Mouse (Mus musculus) limb, embryonic 12.5 days (tissue): ENCODE data around the gene Rtn4. TPM values are rescaled to one million over a fixed set of nuclear protein-coding genes. Genes with fewer than 3 reads are reported as not detected.
"Not testable (repeated sequence)": the region's sequence is repeated elsewhere in the genome, so short reads cannot be mapped to it uniquely, and the experiment has no call there.

Source experiments
- ATAC-seq: fragments of 200-750 bp; cut with Nextera tagmentation; 2 replicates; pipeline ENCODE4 v1.8.0; 2017; ENCODE audit warnings: low read depth, moderate TSS enrichment; ENCODE audit not compliant: insufficient number of reproducible peaks, insufficient read depth, low FRiP score, low TSS enrichment
- H3K27ac ChIP-seq: fragments of 300-500 bp; sonication (generic); 2 replicates; pipeline ENCODE4 v1.5.1; 2016; ENCODE audit warnings: mild to moderate bottlenecking, moderate library complexity
- H3K27me3 ChIP-seq: fragments of 300-500 bp; sonication (generic); 2 replicates; pipeline ENCODE4 v1.6.1; 2016; ENCODE audit warnings: mild to moderate bottlenecking, moderate library complexity
- H3K36me3 ChIP-seq: fragments of 300-500 bp; sonication (generic); 2 replicates; pipeline ENCODE4 v1.6.1; 2016; ENCODE audit warnings: mild to moderate bottlenecking, moderate library complexity
- H3K4me1 ChIP-seq: fragments of 300-500 bp; sonication (generic); replicated peaks from 2 replicates; pipeline ENCODE4 v1.6.1; 2016
- H3K4me2 ChIP-seq: fragments of 300-500 bp; sonication (generic); 2 replicates; pipeline ENCODE4 v1.6.1; 2016; ENCODE audit warnings: mild to moderate bottlenecking, moderate library complexity
- H3K4me3 ChIP-seq: fragments of 300-500 bp; sonication (generic); replicated peaks from 2 replicates; pipeline ENCODE4 v1.5.1; 2016; ENCODE audit warnings: mild to moderate bottlenecking
- H3K9ac ChIP-seq: fragments of 300-500 bp; sonication (generic); replicated peaks from 2 replicates; pipeline ENCODE4 v1.6.1; 2016; ENCODE audit warnings: mild to moderate bottlenecking, moderate library complexity
- H3K9me3 ChIP-seq: fragments of 300-500 bp; sonication (generic); 2 replicates; pipeline ENCODE4 v1.6.1; 2016; ENCODE audit warnings: mild to moderate bottlenecking, moderate library complexity
- WGBS: fragments of 180-500 bp; shearing (Covaris S2); methylation state at CpG from one replicate; pipeline ENCODE4 v1.1.7; 2016; 5-methylcytosine and 5-hydroxymethylcytosine counted together
- polyA plus RNA-seq: library from polyadenylated mRNA; unstranded; fragments of >200 nt; fragmentation: Nextera tagmentation; extraction: Ambion mirVana; gene quantifications from 2 replicates; pipeline ENCODE4 v1.2.1, GENCODE M21; 2016

The Rtn4 gene
- polyA plus RNA-seq, 1 experiment from 2014 or later: 65.6 TPM

- no peak for ATAC-seq
- H3K27me3 ChIP-seq: no peaks in the 10 kb centered on the region
- H3K4me1 ChIP-seq: no peaks in the 10 kb centered on the region
- H3K27ac ChIP-seq: no peak overlapping the region
- 87% methylated on average over 9 of the region's 9 CpGs for WGBS
- no peak overlapping the region for H3K4me2 ChIP-seq
- peaks cover 61% of the 10 kb centered on the region for H3K36me3 ChIP-seq
- no peaks in the 10 kb centered on the region for H3K9me3 ChIP-seq
- H3K9ac ChIP-seq: no peak overlapping the region
- H3K4me3 ChIP-seq: no peak overlapping the region
These were observed 53.5 kb downstream of the Rtn4 start for GRCm38 (mm10) chr11:29746203-29746602.

DNA sequence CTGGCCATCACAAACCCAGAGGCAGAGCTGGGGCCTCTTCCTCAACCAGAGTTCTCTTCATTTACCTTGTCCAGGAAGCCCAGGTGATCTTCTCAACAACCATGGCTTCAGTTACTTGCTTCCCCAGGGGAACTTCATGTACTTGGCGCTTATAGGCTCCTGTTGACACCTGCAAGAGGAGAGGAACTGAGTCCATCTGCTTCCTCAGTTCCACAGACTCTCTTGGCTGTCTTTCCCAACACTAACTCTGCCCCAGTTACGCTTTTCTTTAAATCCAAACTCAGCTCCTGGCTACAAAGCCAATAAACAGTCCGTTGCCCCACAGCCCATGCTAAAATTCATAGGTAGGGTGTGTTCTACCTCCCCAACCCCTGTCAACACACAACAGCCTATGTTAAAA, 54.6 kb downstream of the Rtn4 start:
- peaks cover 52% of the 10 kb centered on the region for H3K36me3 ChIP-seq
- WGBS: 88% methylated on average over 3 of the region's 3 CpGs
- no peaks in the 10 kb centered on the region for H3K9me3 ChIP-seq
- H3K27me3 ChIP-seq: no peaks in the 10 kb centered on the region
- no peak for ATAC-seq
- H3K27ac ChIP-seq: no peak overlapping the region
- no peaks in the 10 kb centered on the region for H3K4me1 ChIP-seq
- no peak overlapping the region for H3K4me3 ChIP-seq
- H3K4me2 ChIP-seq: no peak overlapping the region
- no peak overlapping the region for H3K9ac ChIP-seq

DNA sequence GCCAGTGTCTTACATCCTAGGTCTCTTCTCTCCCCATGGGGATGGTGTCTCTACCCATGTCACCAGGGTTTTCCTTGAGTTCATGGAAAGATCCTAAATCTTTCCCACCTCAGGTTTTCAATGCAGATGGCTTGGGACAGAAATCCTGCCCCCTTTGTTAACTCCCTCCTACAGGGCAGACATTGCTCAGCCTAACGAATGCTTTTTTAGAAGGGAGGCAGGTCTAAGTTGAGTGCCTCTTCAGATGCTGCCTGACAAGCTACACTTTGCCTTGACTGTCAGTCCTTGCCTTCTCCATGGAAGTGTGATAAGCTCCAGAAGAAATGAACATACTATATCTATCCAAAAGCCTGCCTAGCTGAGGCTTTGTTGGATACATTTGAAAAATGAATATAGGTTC, 55.1 kb downstream of the Rtn4 start:
- H3K4me1 ChIP-seq: no peaks in the 10 kb centered on the region
- no peaks in the 10 kb centered on the region for H3K27me3 ChIP-seq
- no peak overlapping the region for H3K27ac ChIP-seq
- peaks cover 47% of the 10 kb centered on the region for H3K36me3 ChIP-seq
- ATAC-seq: no peak
- H3K4me3 ChIP-seq: no peak overlapping the region
- 80% methylated on average over 1 of the region's 1 CpGs for WGBS
- H3K9ac ChIP-seq: no peak overlapping the region
- H3K4me2 ChIP-seq: no peak overlapping the region
- H3K9me3 ChIP-seq: no peaks in the 10 kb centered on the region

- ATAC-seq: no peak
- WGBS: 93% methylated on average over 8 of the region's 8 CpGs
- no peak overlapping the region for H3K27ac ChIP-seq
- H3K4me2 ChIP-seq: no peak overlapping the region
- H3K4me3 ChIP-seq: no peak overlapping the region
- no peaks in the 10 kb centered on the region for H3K4me1 ChIP-seq
- H3K9ac ChIP-seq: no peak overlapping the region
- H3K36me3 ChIP-seq: peaks cover 39% of the 10 kb centered on the region
- no peaks in the 10 kb centered on the region for H3K27me3 ChIP-seq
- no peaks in the 10 kb centered on the region for H3K9me3 ChIP-seq
These were observed 56.2 kb downstream of the Rtn4 start for GRCm38 (mm10) chr11:29748750-29749467.

- no peak for ATAC-seq
- H3K4me2 ChIP-seq: no peak overlapping the region
- WGBS: 100% methylated on average over 1 of the region's 1 CpGs
- no peaks in the 10 kb centered on the region for H3K4me1 ChIP-seq
- H3K9me3 ChIP-seq: no peaks in the 10 kb centered on the region
- peaks cover 33% of the 10 kb centered on the region for H3K36me3 ChIP-seq
- no peak overlapping the region for H3K4me3 ChIP-seq
- no peaks in the 10 kb centered on the region for H3K27me3 ChIP-seq
- no peak overlapping the region for H3K27ac ChIP-seq
- H3K9ac ChIP-seq: no peak overlapping the region
These were observed 56.7 kb downstream of the Rtn4 start for GRCm38 (mm10) chr11:29749468-29749829.

DNA sequence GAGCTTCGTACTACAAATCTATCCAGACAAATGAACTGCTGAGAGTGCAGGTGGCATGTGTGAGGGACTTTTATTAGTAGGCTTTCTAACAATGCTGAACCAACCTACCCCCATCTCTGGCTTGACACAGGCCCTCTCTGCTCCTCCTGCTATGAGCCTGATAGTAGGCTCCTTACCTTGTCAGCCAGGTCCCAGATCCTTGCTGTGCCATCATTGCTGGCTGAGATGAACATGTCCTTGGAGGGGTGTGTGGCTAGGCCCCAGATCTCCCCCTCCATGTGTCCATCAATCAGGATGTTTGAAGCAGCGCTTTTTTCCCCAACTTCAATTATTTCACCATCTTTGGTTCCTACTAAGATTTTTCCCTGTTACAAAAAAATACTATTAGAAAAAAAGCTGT, 58.3 kb downstream of the Rtn4 start:
- no peak overlapping the region for H3K9ac ChIP-seq
- WGBS: 88% methylated on average over 2 of the region's 2 CpGs
- no peaks in the 10 kb centered on the region for H3K27me3 ChIP-seq
- H3K4me2 ChIP-seq: no peak overlapping the region
- H3K4me1 ChIP-seq: no peaks in the 10 kb centered on the region
- no peak overlapping the region for H3K4me3 ChIP-seq
- no peak for ATAC-seq
- peaks cover 20% of the 10 kb centered on the region for H3K36me3 ChIP-seq
- H3K9me3 ChIP-seq: no peaks in the 10 kb centered on the region
- no peak overlapping the region for H3K27ac ChIP-seq

DNA sequence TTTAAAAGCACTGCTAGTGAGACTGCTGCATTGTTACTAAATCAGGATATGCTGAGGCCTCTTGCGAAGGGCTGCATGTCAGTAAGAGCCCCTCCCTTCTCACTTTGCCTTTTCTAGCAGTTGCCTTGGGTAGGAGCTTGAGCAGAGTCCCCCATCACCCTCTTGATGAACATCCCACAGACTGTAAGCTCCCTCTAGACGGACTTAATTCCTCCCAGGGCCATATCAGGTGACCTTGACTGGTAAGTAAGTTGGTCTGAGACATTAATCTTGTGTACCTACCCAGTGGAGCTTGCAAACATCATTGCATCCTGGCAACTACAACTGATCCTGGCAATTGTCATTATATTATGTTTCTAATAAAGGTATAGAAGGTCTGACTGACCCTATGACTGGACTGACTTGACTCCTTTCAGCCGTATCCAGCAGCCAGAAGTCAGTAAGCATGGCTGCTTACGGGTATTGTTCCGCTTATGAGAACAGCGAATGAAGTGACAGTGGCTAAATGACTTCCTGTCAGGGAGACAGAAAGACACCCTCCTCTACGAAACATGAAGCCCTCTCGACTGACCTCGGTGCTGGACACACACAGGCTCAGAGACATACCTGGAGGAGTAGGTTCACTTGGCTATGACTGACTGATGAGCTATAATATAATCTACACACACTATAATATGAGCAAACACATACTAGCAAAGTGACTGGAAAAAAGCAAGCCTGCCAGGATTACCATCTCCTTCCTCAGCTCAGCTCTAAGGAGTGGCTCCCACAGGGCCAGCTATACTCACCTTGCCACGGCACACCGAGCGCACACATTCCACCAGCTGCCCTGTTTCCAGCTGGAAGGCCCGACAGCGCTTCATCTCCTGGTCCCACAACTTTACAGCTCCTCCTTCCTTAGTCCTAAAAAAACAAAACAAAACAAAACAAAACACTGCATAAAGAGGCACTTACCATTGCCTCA, 59.2 kb downstream of the Rtn4 start:
- Histone ChIP-seq H3K4me3 (no peak overlapping the region), H3K4me2 (no peak overlapping the region), H3K36me3 (peaks cover 11% of the 10 kb centered on the region), H3K4me1 (no peaks in the 10 kb centered on the region), H3K9ac (no peak overlapping the region), H3K27ac (no peak overlapping the region), H3K27me3 (no peaks in the 10 kb centered on the region), H3K9me3 (no peaks in the 10 kb centered on the region)
- no peak for ATAC-seq
- 77% methylated on average over 14 of the region's 14 CpGs for WGBS

GRCm38 (mm10) chr11:29756007-29756406, 63.3 kb downstream of the Rtn4 start:
- not testable (repeated sequence) for H3K9me3 ChIP-seq, H3K27ac ChIP-seq, H3K27me3 ChIP-seq, H3K9ac ChIP-seq, H3K4me2 ChIP-seq, ATAC-seq, H3K4me3 ChIP-seq, H3K36me3 ChIP-seq, H3K4me1 ChIP-seq
- 89% methylated on average over 5 of the region's 5 CpGs for WGBS

DNA sequence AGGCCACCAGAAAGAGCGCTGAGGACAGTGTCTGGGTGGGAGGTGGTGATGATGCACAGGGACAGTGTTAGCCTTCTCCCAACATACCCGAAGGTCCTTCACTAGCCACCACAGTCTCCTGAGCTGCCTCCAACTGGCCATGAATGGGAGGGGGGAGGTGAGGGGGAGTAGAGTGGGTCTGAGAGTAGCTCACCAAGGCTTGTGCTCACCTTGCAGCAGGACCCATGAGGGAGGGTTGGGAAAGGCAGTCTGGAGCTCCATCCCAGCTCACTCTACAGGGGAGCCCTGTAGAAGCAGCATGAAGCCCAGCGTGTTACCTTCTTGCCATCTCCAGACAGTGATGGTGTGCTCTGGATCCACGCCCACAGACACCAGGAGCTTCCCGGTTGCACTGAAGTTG, 65.9 kb downstream of the Rtn4 start:
- WGBS: 83% methylated on average over 5 of the region's 5 CpGs
- no peak overlapping the region for H3K4me3 ChIP-seq
- no peaks in the 10 kb centered on the region for H3K4me1 ChIP-seq
- H3K9me3 ChIP-seq: no peaks in the 10 kb centered on the region
- H3K27ac ChIP-seq: no peak overlapping the region
- no peaks in the 10 kb centered on the region for H3K36me3 ChIP-seq
- H3K27me3 ChIP-seq: no peaks in the 10 kb centered on the region
- H3K9ac ChIP-seq: no peak overlapping the region
- H3K4me2 ChIP-seq: no peak overlapping the region
- no peak for ATAC-seq

DNA sequence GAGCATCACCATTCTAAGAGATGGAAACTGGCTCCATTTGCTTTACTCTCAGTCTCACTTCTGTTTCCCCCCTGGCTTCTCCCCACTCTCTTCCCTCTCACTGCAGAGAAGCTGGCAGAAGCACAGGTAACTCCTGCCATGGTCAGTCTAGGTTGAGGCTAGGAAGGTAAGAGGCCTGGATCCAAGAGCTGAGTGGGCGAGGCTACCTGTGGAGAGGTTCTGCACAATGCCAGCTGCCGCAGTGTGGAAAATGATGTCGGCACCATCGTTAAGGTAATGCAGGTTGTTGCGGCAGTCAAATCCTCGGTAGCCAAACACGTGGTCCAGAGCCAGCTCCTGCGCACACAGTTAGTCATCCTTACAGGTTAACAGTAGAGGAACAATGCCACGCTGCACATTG, 68.6 kb downstream of the Rtn4 start:
- no peaks in the 10 kb centered on the region for H3K9me3 ChIP-seq
- H3K27ac ChIP-seq: no peak overlapping the region
- H3K4me1 ChIP-seq: no peaks in the 10 kb centered on the region
- H3K9ac ChIP-seq: no peak overlapping the region
- no peaks in the 10 kb centered on the region for H3K36me3 ChIP-seq
- WGBS: 91% methylated on average over 9 of the region's 9 CpGs
- H3K4me3 ChIP-seq: no peak overlapping the region
- no peak for ATAC-seq
- H3K4me2 ChIP-seq: no peak overlapping the region
- no peaks in the 10 kb centered on the region for H3K27me3 ChIP-seq

GRCm38 (mm10) chr11:29762768-29763167, 70.0 kb downstream of the Rtn4 start:
- WGBS: 89% methylated on average over 1 of the region's 1 CpGs

More at GRCm38 (mm10) chr11:29762768-29763167, 70.0 kb downstream of the Rtn4 start:
- H3K36me3 ChIP-seq: no peaks in the 10 kb centered on the region
- no peak overlapping the region for H3K4me2 ChIP-seq
- no peaks in the 10 kb centered on the region for H3K9me3 ChIP-seq
- H3K4me3 ChIP-seq: no peak overlapping the region
- no peaks in the 10 kb centered on the region for H3K4me1 ChIP-seq
- ATAC-seq: no peak
- no peaks in the 10 kb centered on the region for H3K27me3 ChIP-seq
- no peak overlapping the region for H3K9ac ChIP-seq
- H3K27ac ChIP-seq: no peak overlapping the region
